Mouse (Mus musculus) liver, embryonic 14.5 days (tissue): ENCODE measurements around the gene Ccdc117.
"Not testable (repeated sequence)": the region's sequence is repeated elsewhere in the genome, so short reads cannot be mapped to it uniquely, and the experiment has no call there.

Source experiments
- CTCF ChIP-seq: IDR thresholded peaks from 2 replicates; pipeline ENCODE4 v1.5.1; 2016; ENCODE audit warnings: antibody characterized with exemption, low read depth, control low read depth
- EP300 ChIP-seq: IDR thresholded peaks from 2 replicates; pipeline ENCODE4 v1.6.1; 2016; ENCODE audit warnings: antibody characterized with exemption, low read depth

DNA sequence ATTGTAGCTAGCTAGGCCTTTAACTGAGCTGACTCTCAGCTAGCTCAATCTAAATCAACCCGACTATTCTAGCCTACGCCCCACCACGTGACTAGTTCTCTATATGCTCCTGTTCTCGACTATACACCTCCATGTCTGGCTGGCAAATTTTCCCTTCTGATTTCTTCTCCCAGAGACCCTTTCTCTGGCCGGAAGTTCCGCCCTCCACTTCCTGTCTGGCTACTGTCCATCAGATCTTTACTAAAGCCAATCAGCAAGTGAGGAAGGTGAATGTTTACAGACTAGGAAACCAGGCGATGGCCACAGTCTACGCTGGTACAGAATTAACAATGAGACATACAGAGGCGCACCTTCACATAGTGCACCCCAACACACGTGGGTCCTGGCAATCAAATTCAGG lies 52.6 kb downstream of the Ccdc117 start:
- TF ChIP-seq CTCF, EP300: not testable (repeated sequence)
